Mouse (Mus musculus) CH12.LX (cell line): Measurements from ENCODE around the gene Ptchd4.

Experiments
- CTCF ChIP-seq, 2 experiments: IDR thresholded peaks in 1 of 2; conservative IDR thresholded peaks in 1 of 2; 2 replicates each; pipeline ENCODE4 v1.5.1; 2011 to 2012; ENCODE audit warnings: low read depth in 2 of 2, low read length in 2 of 2, improper control_type of control experiment in 1 of 2, inconsistent platforms in 1 of 2, mild to moderate bottlenecking in 1 of 2, moderate library complexity in 1 of 2
- EP300 ChIP-seq: IDR thresholded peaks from 2 replicates; pipeline ENCODE4 v1.6.1; 2011; ENCODE audit warnings: low read length, improper control_type of control experiment
- ETS1 ChIP-seq: conservative IDR thresholded peaks from 2 replicates; pipeline ENCODE4 v1.6.1; 2012; ENCODE audit warnings: low read depth, mild to moderate bottlenecking, inconsistent platforms, low read length, improper control_type of control experiment, moderate library complexity
- KAT2A ChIP-seq: IDR thresholded peaks from 2 replicates; pipeline ENCODE4 v1.6.1; 2012; ENCODE audit warnings: low read length, improper control_type of control experiment, inconsistent platforms; ENCODE audit not compliant: insufficient replicate concordance
- MAFK ChIP-seq: IDR thresholded peaks from 2 replicates; pipeline ENCODE4 v1.6.1; 2011; ENCODE audit warnings: low read length, improper control_type of control experiment; ENCODE audit not compliant: insufficient replicate concordance
- MEF2A ChIP-seq: IDR thresholded peaks from 2 replicates; pipeline ENCODE4 v1.6.1; 2014; ENCODE audit warnings: low read depth, mild to moderate bottlenecking, inconsistent platforms, low read length, improper control_type of control experiment, borderline replicate concordance
- MXI1 ChIP-seq: IDR thresholded peaks from 2 replicates; pipeline ENCODE4 v1.6.1; 2011; ENCODE audit warnings: mild to moderate bottlenecking, low read depth, low read length, improper control_type of control experiment
- POLR2A ChIP-seq: IDR thresholded peaks from 2 replicates; pipeline ENCODE4 v1.6.1; 2011; ENCODE audit warnings: low read depth, mild to moderate bottlenecking, improper control_type of control experiment, low read length
- SIN3A ChIP-seq: IDR thresholded peaks from 2 replicates; pipeline ENCODE4 v1.6.1; 2012; ENCODE audit warnings: low read length, improper control_type of control experiment, inconsistent platforms
- SMC3 ChIP-seq: IDR thresholded peaks from 2 replicates; pipeline ENCODE4 v1.6.1; 2011; ENCODE audit warnings: low read depth, low read length, improper control_type of control experiment
- USF1 ChIP-seq: IDR thresholded peaks from 2 replicates; pipeline ENCODE4 v1.6.1; 2014; ENCODE audit warnings: low read depth, mild to moderate bottlenecking, inconsistent platforms, low read length, improper control_type of control experiment
- ZC3H11A ChIP-seq: IDR thresholded peaks from 2 replicates; pipeline ENCODE4 v1.6.1; 2012; ENCODE audit warnings: low read depth, mild to moderate bottlenecking, inconsistent platforms, low read length, improper control_type of control experiment
- ZKSCAN1 ChIP-seq: IDR thresholded peaks from 2 replicates; pipeline ENCODE4 v1.6.1; 2012; ENCODE audit warnings: low read depth, inconsistent platforms, low read length, improper control_type of control experiment, borderline replicate concordance

GRCm38 (mm10) chr17:42418449-42418848 lies 102.7 kb downstream of the Ptchd4 start:
- TF ChIP-seq KAT2A (no peak), POLR2A (no peak), SMC3 (no peak), CTCF (conservative IDR thresholded peaks at IDR 0.05 in 1 of 2, IDR thresholded peaks at IDR 0.05 in 1 of 2; ENCODE audit: low read depth in 2 of 2, low read length in 2 of 2) (no peak), EP300 (no peak), ETS1 (no peak), SIN3A (no peak), MXI1 (no peak), USF1 (no peak), MEF2A (no peak), ZKSCAN1 (no peak), MAFK (no peak), ZC3H11A (no peak)
